Mouse (Mus musculus): ENCODE results near the gene Dennd5b. TPM values are rescaled to one million over a fixed set of nuclear protein-coding genes. Genes with fewer than 3 reads are reported as not detected.

Gene Dennd5b
- total and polyA plus RNA-seq, 3 experiments, result 3.7 to 17.8 (median 16.0) TPM

- WGBS, result 60% methylated on average over 4 of the region's 4 CpGs
- TF ChIP-seq POLR2A (IDR thresholded peaks at IDR 0.05; ENCODE audit: insufficient read depth, low read depth, low read length) (no peak), CTCF (IDR thresholded peaks at IDR 0.05) (no peak), EP300 (IDR thresholded peaks at IDR 0.05; ENCODE audit: insufficient read depth, low read depth, low read length) (no peak)
- Histone ChIP-seq H3K79me2 (replicated peaks; ENCODE audit: control insufficient read depth, insufficient read depth, low read length) (no peaks in the 10 kb centered on the region), H3K9ac (ENCODE audit: low read depth, low read length) (no peak overlapping the region), H3K27ac (no peak overlapping the region), H3K4me3 (no peak overlapping the region), H3K4me1 (ENCODE audit: control insufficient read depth, insufficient read depth, low read length) (no peaks in the 10 kb centered on the region), H3K36me3 (ENCODE audit: control insufficient read depth, insufficient read depth, low read length) (no peaks in the 10 kb centered on the region), H3K27me3 (ENCODE audit: control insufficient read depth, insufficient read depth, low read length) (no peaks in the 10 kb centered on the region)
- DNase-seq, result no peak
- intact Hi-C loops (cut with DNase I), result no loop called here
Observed at GRCm38 (mm10) chr6:148959540-148960238, 141.8 kb downstream of the Dennd5b start.

GRCm38 (mm10) chr6:148958712-148959111, 142.8 kb downstream of the Dennd5b start:
- no peaks in the 10 kb centered on the region for H3K4me1 ChIP-seq (ENCODE audit: control insufficient read depth, insufficient read depth, low read length)
- DNase-seq, result no peak
- no peaks in the 10 kb centered on the region for H3K79me2 ChIP-seq (replicated peaks; ENCODE audit: control insufficient read depth, insufficient read depth, low read length)
- H3K27ac ChIP-seq, result no peak overlapping the region
- H3K27me3 ChIP-seq (ENCODE audit: control insufficient read depth, insufficient read depth, low read length), result no peaks in the 10 kb centered on the region
- H3K36me3 ChIP-seq (ENCODE audit: control insufficient read depth, insufficient read depth, low read length), result no peaks in the 10 kb centered on the region
- WGBS, result 88% methylated on average over 1 of the region's 1 CpGs
- H3K4me3 ChIP-seq, result no peak overlapping the region
- intact Hi-C loops (cut with DNase I), result no loop called here
- TF ChIP-seq EP300 (IDR thresholded peaks at IDR 0.05; ENCODE audit: insufficient read depth, low read depth, low read length) (no peak), CTCF (IDR thresholded peaks at IDR 0.05) (peak; percentile 30)
- H3K9ac ChIP-seq (ENCODE audit: low read depth, low read length), result no peak overlapping the region

GRCm38 (mm10) chr6:148957046-148957445, 144.4 kb downstream of the Dennd5b start:
- Histone ChIP-seq H3K4me1 (ENCODE audit: control insufficient read depth, insufficient read depth, low read length) (no peaks in the 10 kb centered on the region), H3K27ac (no peak overlapping the region), H3K9ac (ENCODE audit: low read depth, low read length) (no peak overlapping the region), H3K79me2 (replicated peaks; ENCODE audit: control insufficient read depth, insufficient read depth, low read length) (no peaks in the 10 kb centered on the region), H3K4me3 (no peak overlapping the region), H3K27me3 (ENCODE audit: control insufficient read depth, insufficient read depth, low read length) (no peaks in the 10 kb centered on the region), H3K36me3 (ENCODE audit: control insufficient read depth, insufficient read depth, low read length) (no peaks in the 10 kb centered on the region)
- no peak for TF ChIP-seq EP300 (IDR thresholded peaks at IDR 0.05; ENCODE audit: insufficient read depth, low read depth, low read length)
- 90% methylated on average over 3 of the region's 3 CpGs for WGBS
- DNase-seq, result no peak
- intact Hi-C loops (cut with DNase I), result no loop called here

- Histone ChIP-seq H3K27me3 (ENCODE audit: control insufficient read depth, insufficient read depth, low read length) (no peaks in the 10 kb centered on the region), H3K4me3 (no peak overlapping the region), H3K9ac (ENCODE audit: low read depth, low read length) (no peak overlapping the region), H3K79me2 (replicated peaks; ENCODE audit: control insufficient read depth, insufficient read depth, low read length) (no peaks in the 10 kb centered on the region), H3K4me1 (ENCODE audit: control insufficient read depth, insufficient read depth, low read length) (no peaks in the 10 kb centered on the region), H3K27ac (no peak overlapping the region), H3K36me3 (ENCODE audit: control insufficient read depth, insufficient read depth, low read length) (no peaks in the 10 kb centered on the region)
- no peak for TF ChIP-seq CTCF (IDR thresholded peaks at IDR 0.05)
- no peak for TF ChIP-seq EP300 (IDR thresholded peaks at IDR 0.05; ENCODE audit: insufficient read depth, low read depth, low read length)
- TF ChIP-seq POLR2A (IDR thresholded peaks at IDR 0.05; ENCODE audit: insufficient read depth, low read depth, low read length), result no peak
- DNase-seq, result no peak
- intact Hi-C loops (cut with DNase I), result no loop called here
Observed at GRCm38 (mm10) chr6:148955641-148956420, 145.6 kb downstream of the Dennd5b start.

GRCm38 (mm10) chr6:148946881-148947405, 154.5 kb downstream of the Dennd5b start:
- Histone ChIP-seq H3K9ac (ENCODE audit: low read depth, low read length) (no peak overlapping the region), H3K4me3 (peak overlapping the region; percentile 86), H3K27ac (peak overlapping the region; percentile 69), H3K36me3 (ENCODE audit: control insufficient read depth, insufficient read depth, low read length) (no peaks in the 10 kb centered on the region), H3K4me1 (ENCODE audit: control insufficient read depth, insufficient read depth, low read length) (no peaks in the 10 kb centered on the region), H3K79me2 (replicated peaks; ENCODE audit: control insufficient read depth, insufficient read depth, low read length) (no peaks in the 10 kb centered on the region), H3K27me3 (ENCODE audit: control insufficient read depth, insufficient read depth, low read length) (no peaks in the 10 kb centered on the region)
- TF ChIP-seq EP300 (IDR thresholded peaks at IDR 0.05; ENCODE audit: insufficient read depth, low read depth, low read length), result no peak
- no peak for TF ChIP-seq CTCF (IDR thresholded peaks at IDR 0.05)
- no peak for TF ChIP-seq POLR2A (IDR thresholded peaks at IDR 0.05; ENCODE audit: insufficient read depth, low read depth, low read length)
- DNase-seq, result no peak
- WGBS, result 36% methylated on average over 11 of the region's 11 CpGs
- intact Hi-C loops (cut with DNase I), result loop anchor here (2.0 to 10.0 kb wide), 6 partner anchors 50 to 368 kb away; partner anchors contain the start of genes Amn1, Caprin2, Dennd5b and Ipo8

GRCm38 (mm10) chr6:148946409-148946742, 155.1 kb downstream of the Dennd5b start, which contains the start of gene Sinhcaf:
Sinhcaf (minus strand) TSS chr6:148946467.
- under 1% methylated on average over 44 of the region's 47 CpGs for WGBS
- intact Hi-C loops (cut with DNase I), result loop anchor here (2.0 to 10.0 kb wide), 6 partner anchors 50 to 368 kb away; partner anchors contain the start of genes Amn1, Caprin2, Dennd5b and Ipo8

More at GRCm38 (mm10) chr6:148946409-148946742, 155.1 kb downstream of the Dennd5b start, which contains the start of gene Sinhcaf:
- Histone ChIP-seq H3K9ac (ENCODE audit: low read depth, low read length) (peak within 1 kb of the TSS; percentile 83), H3K79me2 (replicated peaks; ENCODE audit: control insufficient read depth, insufficient read depth, low read length) (no peaks in the 10 kb centered on the region), H3K36me3 (ENCODE audit: control insufficient read depth, insufficient read depth, low read length) (no peaks in the 10 kb centered on the region), H3K4me3 (peak within 1 kb of the TSS; percentile 86), H3K27me3 (ENCODE audit: control insufficient read depth, insufficient read depth, low read length) (no peaks in the 10 kb centered on the region), H3K4me1 (ENCODE audit: control insufficient read depth, insufficient read depth, low read length) (no peaks in the 10 kb centered on the region), H3K27ac (peak within 1 kb of the TSS; percentile 73)
- DNase-seq, result peak; percentile 98 to 99
- no peak for TF ChIP-seq CTCF (IDR thresholded peaks at IDR 0.05)
- TF ChIP-seq POLR2A (IDR thresholded peaks at IDR 0.05; ENCODE audit: insufficient read depth, low read depth, low read length), result no peak
- TF ChIP-seq EP300 (IDR thresholded peaks at IDR 0.05; ENCODE audit: insufficient read depth, low read depth, low read length), result no peak
